Mouse (Mus musculus) spleen, postnatal 10 days (tissue): Measurements from ENCODE around the gene Nol6.
"Not testable (repeated sequence)": the region's sequence is repeated elsewhere in the genome, so short reads cannot be mapped to it uniquely, and the experiment has no call there.

ENCODE experiments used
- DNase-seq, 2 experiments: peaks; one replicate each; pipeline ENCODE4 v3.0.0; 2021 to 2022; ENCODE audit warnings: low spot score in 2 of 2

The Nol6 gene

GRCm38 (mm10) chr4:41082803-41083202, 41.5 kb downstream of the Nol6 start:
- DNase-seq, result not testable (repeated sequence)

- no peak for DNase-seq
Measured at GRCm38 (mm10) chr4:41081733-41082132, 42.5 kb downstream of the Nol6 start.

- no peak for DNase-seq
Measured at GRCm38 (mm10) chr4:41078726-41079125, 45.5 kb downstream of the Nol6 start.

- DNase-seq, result no peak
Measured at GRCm38 (mm10) chr4:41074461-41074860, 49.8 kb downstream of the Nol6 start.

- DNase-seq, result no peak
Measured at GRCm38 (mm10) chr4:41073008-41073817, 51.0 kb downstream of the Nol6 start.

- no peak for DNase-seq
Measured at GRCm38 (mm10) chr4:41071500-41072429, 52.5 kb downstream of the Nol6 start.

GRCm38 (mm10) chr4:41065196-41065595, 59.1 kb downstream of the Nol6 start:
- DNase-seq, result no peak
